Mouse (Mus musculus) midbrain, embryonic 11.5 days (tissue): ENCODE measurements around the gene Slc33a1. TPM values are rescaled to one million over a fixed set of nuclear protein-coding genes. Genes with fewer than 3 reads are reported as not detected.

ENCODE experiments used
- ATAC-seq: fragments of 200-750 bp; cut with Nextera tagmentation; 2 replicates; pipeline ENCODE4 v1.8.0; 2017; ENCODE audit warnings: moderate TSS enrichment, moderate library complexity; ENCODE audit not compliant: low FRiP score
- DNase-seq: peaks from one replicate; pipeline ENCODE4 v3.0.0; 2015; ENCODE audit warnings: low spot score; ENCODE audit errors: missing footprints
- H3K27ac ChIP-seq: fragments of 300-500 bp; sonication (generic); 2 replicates; pipeline ENCODE4 v1.5.1; 2014; ENCODE audit warnings: low read depth, low read length
- H3K27me3 ChIP-seq: fragments of 300-500 bp; sonication (generic); 2 replicates; pipeline ENCODE4 v1.6.1; 2014; ENCODE audit warnings: mild to moderate bottlenecking, low read length, moderate library complexity, mixed read lengths; ENCODE audit not compliant: control insufficient read depth, insufficient read depth
- H3K36me3 ChIP-seq: fragments of 300-500 bp; sonication (generic); 2 replicates; pipeline ENCODE4 v1.6.1; 2014; ENCODE audit warnings: mild to moderate bottlenecking, low read length, moderate library complexity, mixed read lengths; ENCODE audit not compliant: control insufficient read depth, insufficient read depth
- H3K4me1 ChIP-seq: fragments of 300-500 bp; sonication (generic); 2 replicates; pipeline ENCODE4 v1.6.1; 2014; ENCODE audit warnings: low read length; ENCODE audit not compliant: control insufficient read depth, insufficient read depth
- H3K4me2 ChIP-seq: fragments of 300-500 bp; sonication (generic); 2 replicates; pipeline ENCODE4 v1.6.1; 2014; ENCODE audit warnings: mild to moderate bottlenecking, moderate library complexity
- H3K4me3 ChIP-seq: fragments of 300-500 bp; sonication (generic); 2 replicates; pipeline ENCODE4 v1.5.1; 2014; ENCODE audit warnings: low read depth, low read length
- H3K9ac ChIP-seq: fragments of 300-500 bp; sonication (generic); 2 replicates; pipeline ENCODE4 v1.6.1; 2014; ENCODE audit warnings: low read length
- H3K9me3 ChIP-seq: fragments of 300-500 bp; sonication (generic); 2 replicates; pipeline ENCODE4 v1.6.1; 2016; ENCODE audit warnings: low read length; ENCODE audit not compliant: control insufficient read depth
- WGBS: fragments of 180-500 bp; shearing (Covaris S2); extraction: QIAGEN DNeasy Blood & Tissue Kit; methylation state at CpG from one replicate; pipeline ENCODE4 v1.1.7; 2014; 5-methylcytosine and 5-hydroxymethylcytosine counted together
- polyA plus RNA-seq: library from polyadenylated mRNA; unstranded; fragments of >200 nt; fragmentation: Nextera tagmentation; extraction: Ambion mirVana; gene quantifications from 2 replicates; pipeline ENCODE4 v1.2.1, GENCODE M21; 2014

Slc33a1 gene
- polyA plus RNA-seq, 1 experiment from 2014 or later, result 11.3 TPM

DNA sequence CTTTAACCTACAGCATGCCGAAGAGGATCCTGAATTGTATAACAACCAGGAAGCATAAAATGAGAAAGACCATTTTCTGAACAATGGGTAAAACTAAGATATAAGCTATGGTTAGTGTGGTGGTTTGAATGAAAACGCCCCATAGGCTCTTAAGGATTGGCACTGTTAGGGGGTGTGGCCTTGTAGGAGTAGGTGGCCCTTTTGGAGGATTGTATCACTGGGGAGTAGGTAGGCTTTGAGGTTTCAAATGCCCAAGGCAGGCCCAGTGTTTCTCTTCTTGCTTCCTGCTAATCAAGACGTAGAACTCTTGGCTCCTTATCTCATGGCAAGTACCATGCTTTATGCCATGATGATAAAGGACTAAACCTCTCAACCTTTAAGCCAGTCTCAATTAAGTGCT, 14.7 kb downstream of the Slc33a1 start:
- no peaks in the 10 kb centered on the region for H3K36me3 ChIP-seq
- no peak overlapping the region for H3K4me3 ChIP-seq
- H3K4me1 ChIP-seq, result no peaks in the 10 kb centered on the region
- no peaks in the 10 kb centered on the region for H3K9me3 ChIP-seq
- DNase-seq (no peak), ATAC-seq (no peak)
- no peaks in the 10 kb centered on the region for H3K27me3 ChIP-seq
- no peak overlapping the region for H3K4me2 ChIP-seq
- no peak overlapping the region for H3K9ac ChIP-seq
- WGBS, result 86% methylated on average over 3 of the region's 3 CpGs
- H3K27ac ChIP-seq, result no peak overlapping the region

DNA sequence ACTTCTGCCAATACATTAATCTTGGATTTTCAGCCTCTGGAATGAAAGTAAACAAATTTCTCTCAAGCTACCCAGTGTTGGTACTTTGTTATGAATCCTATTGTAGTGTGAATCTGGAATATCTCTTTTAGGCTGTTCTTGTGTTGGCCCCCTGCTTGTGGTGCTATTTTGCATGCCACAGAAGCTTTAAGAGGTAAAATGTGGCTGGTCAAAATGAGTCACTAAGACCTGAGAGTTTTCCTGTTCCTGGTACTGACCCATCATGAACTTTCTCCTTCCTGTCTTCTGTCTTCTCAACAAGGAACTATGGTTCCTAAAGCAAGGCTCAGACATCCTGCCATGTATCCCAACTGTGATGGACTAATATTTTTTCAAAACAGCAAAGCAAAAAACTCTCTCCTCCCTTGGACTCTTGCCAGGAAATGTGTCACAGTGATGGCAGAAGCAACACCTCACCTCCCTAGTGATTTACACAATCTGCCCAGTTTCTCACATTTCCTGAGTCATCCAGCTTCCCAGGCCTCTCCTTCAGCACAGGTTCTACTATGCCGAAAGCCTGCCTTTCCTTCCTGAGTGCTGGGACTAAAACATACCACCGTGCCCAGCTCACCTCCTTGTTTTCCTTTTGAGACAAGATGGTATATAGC, 23.2 kb downstream of the Slc33a1 start:
- Histone ChIP-seq H3K4me3 (no peak overlapping the region), H3K27ac (no peak overlapping the region), H3K4me2 (no peak overlapping the region), H3K36me3 (no peaks in the 10 kb centered on the region), H3K9me3 (no peaks in the 10 kb centered on the region), H3K9ac (no peak overlapping the region), H3K27me3 (no peaks in the 10 kb centered on the region), H3K4me1 (no peaks in the 10 kb centered on the region)
- 93% methylated on average over 2 of the region's 2 CpGs for WGBS
- DNase-seq (no peak), ATAC-seq (no peak)

DNA sequence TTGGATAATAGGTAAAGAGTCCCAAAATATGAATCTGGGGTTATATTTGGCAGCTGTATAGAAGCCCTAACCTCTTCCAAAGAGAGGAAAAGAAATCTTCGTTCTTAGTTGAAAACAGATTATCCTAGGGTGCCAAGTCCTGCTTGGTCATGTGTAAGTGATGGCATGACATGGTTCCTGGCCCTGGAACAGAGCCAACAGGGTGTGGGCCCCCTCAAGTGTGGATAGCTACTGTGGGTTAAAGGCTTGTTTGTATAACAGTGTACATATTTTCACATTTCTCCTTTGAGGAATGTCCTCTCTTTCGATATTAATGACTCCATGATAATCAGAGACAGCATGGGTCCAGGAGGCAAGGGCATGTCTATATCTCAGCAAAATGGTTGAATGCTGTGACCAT, 25.6 kb downstream of the Slc33a1 start:
- Histone ChIP-seq H3K9me3 (no peaks in the 10 kb centered on the region), H3K4me1 (no peaks in the 10 kb centered on the region), H3K36me3 (no peaks in the 10 kb centered on the region), H3K27ac (no peak overlapping the region), H3K9ac (no peak overlapping the region), H3K4me2 (no peak overlapping the region), H3K27me3 (no peaks in the 10 kb centered on the region), H3K4me3 (no peak overlapping the region)
- 96% methylated on average over 2 of the region's 2 CpGs for WGBS
- ATAC-seq (no peak), DNase-seq (no peak)

DNA sequence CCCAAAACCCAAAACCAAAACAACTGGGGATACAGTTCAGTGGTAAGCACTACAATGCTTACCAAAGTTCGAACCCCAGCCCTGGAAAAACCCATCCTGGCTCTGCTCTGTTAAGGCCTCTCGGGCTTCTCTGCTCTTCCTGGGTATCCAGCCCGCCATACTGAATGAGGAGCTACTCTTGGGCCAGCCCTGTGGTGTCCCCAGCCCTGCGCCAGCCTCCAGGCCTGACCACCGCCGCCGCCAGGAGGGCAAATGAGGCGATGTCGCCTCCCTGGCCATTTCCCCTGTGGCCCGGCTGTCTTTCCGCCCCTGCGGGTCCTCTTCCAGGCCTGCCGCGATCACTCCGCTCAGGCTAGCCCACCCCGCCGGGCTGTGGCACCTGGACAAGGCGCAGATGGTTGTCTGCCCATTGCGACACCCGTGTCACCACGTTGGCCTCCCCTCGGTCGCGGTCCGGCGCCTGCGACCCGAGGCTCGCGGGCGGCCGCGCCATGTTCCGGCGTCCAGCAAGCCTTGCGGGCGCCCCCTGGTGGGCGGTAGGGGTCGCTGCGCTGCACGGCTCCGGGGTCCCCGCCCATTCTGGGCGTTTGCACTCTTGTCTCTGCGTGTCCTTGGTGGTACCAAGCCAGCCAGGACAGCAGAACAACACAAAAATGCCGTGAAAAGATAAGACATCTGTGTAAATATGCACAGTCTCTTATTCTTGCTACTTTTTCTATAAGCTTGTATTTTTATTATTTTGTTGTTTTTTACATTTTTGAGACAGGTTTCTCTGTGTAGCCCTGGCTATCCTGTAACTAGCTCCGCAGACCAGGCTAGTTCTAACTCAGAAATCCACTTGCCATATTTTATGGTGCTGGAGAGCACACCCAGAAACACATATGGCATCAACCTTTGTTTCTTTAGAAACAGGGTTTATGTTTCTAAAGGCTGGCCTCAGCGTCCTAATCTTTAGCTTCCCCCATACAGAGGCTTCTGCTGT, 35.4 kb downstream of the Slc33a1 start, which contains the start of gene E130311K13Rik:
Gene E130311K13Rik (minus strand): TSS at position 595 of the 982 bp plus-strand sequence.
- Histone ChIP-seq H3K4me3 (peak within 1 kb of the TSS; percentile 56), H3K4me2 (peak within 1 kb of the TSS; percentile 63), H3K9me3 (no peaks in the 10 kb centered on the region), H3K4me1 (no peaks in the 10 kb centered on the region), H3K36me3 (no peaks in the 10 kb centered on the region), H3K27ac (peak within 1 kb of the TSS; percentile 71; the same call in 1 of the 2 replicates), H3K9ac (peak within 1 kb of the TSS; percentile 90), H3K27me3 (no peaks in the 10 kb centered on the region)
- ATAC-seq, result peak; percentile 98
- DNase-seq, result peak; percentile 99
- WGBS, result 4% methylated on average over 48 of the region's 48 CpGs

DNA sequence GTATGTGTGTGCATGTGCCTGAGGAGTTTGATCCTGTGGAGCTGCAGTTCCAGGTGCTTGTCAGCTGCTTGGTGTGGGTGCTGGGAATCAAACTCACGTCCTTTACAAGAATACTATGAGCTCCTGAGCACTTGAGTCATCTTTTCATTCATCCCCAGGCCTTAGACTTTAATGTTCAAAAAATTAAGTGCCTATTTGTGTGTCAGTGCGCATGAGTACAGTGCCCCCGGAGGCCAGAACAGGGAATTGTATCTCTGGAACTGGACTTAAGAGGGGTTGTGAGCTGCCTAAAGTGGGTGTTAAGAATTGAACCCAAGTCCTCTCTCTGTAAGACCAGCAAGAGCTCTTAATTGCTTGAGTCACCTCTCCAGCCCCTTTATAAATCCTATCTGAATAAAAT, 44.9 kb downstream of the Slc33a1 start:
- H3K9ac ChIP-seq, result no peak overlapping the region
- no peaks in the 10 kb centered on the region for H3K27me3 ChIP-seq
- H3K9me3 ChIP-seq, result no peaks in the 10 kb centered on the region
- DNase-seq, result peak; percentile 81
- H3K27ac ChIP-seq, result no peak overlapping the region
- ATAC-seq, result peak; percentile 46; the same call in 1 of the 2 replicates
- WGBS, result 46% methylated on average over 3 of the region's 3 CpGs
- no peak overlapping the region for H3K4me3 ChIP-seq
- no peak overlapping the region for H3K4me2 ChIP-seq
- H3K4me1 ChIP-seq, result no peaks in the 10 kb centered on the region
- no peaks in the 10 kb centered on the region for H3K36me3 ChIP-seq

DNA sequence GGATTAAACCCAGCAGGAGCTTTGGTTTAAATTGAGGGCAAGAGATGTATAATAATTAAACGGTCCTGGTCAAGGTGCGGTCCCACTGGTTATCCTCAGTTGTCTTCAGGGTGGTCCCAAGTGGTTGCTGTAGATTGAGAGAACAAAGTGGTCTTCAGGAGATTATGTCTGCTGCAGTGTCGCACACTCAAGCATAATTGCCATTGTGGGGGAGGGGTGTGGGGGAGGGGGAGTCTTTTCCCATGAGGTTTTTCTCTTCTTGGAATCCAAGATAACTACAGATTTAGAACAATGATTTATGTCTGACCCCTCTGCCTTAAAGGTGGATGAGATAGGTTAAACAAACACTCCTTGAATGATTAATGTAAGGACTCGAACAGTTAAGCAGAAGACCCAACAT, 54.3 kb downstream of the Slc33a1 start:
- Histone ChIP-seq H3K4me2 (no peak overlapping the region), H3K9ac (no peak overlapping the region), H3K9me3 (no peaks in the 10 kb centered on the region), H3K27ac (no peak overlapping the region), H3K36me3 (no peaks in the 10 kb centered on the region), H3K4me3 (no peak overlapping the region), H3K27me3 (no peaks in the 10 kb centered on the region), H3K4me1 (no peaks in the 10 kb centered on the region)
- WGBS, result 86% methylated on average over 4 of the region's 4 CpGs
- no peak for ATAC-seq
- peak; percentile 76 for DNase-seq

DNA sequence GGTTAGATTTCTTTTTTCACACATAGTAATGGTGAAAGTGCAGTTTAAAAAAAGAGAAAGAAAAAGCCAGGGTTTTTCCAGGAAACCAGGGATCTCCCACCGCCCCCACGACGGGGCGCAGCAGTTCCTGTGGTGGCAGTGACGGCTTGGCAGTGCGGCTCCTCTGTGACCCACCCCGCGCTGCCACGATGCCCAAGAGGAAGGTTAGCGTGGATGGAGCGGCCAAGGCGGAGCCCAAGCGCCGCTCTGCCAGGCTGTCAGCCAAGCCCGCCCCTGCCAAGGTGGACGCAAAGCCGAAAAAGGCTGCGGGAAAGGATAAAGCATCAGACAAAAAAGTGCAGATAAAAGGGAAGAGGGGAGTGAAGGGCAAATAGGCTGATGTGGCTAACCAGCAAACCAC, 59.3 kb downstream of the Slc33a1 start:
- peak overlapping the region; percentile 22; the same call in 1 of the 2 replicates for H3K4me3 ChIP-seq
- H3K9ac ChIP-seq, result peak overlapping the region; percentile 47
- H3K27me3 ChIP-seq, result no peaks in the 10 kb centered on the region
- H3K36me3 ChIP-seq, result no peaks in the 10 kb centered on the region
- H3K4me1 ChIP-seq, result peaks cover 11% of the 10 kb centered on the region; the same call in 1 of the 2 replicates
- DNase-seq, result peak; percentile 90
- 3% methylated on average over 18 of the region's 18 CpGs for WGBS
- H3K9me3 ChIP-seq, result no peaks in the 10 kb centered on the region
- H3K27ac ChIP-seq, result no peak overlapping the region
- ATAC-seq, result no peak; the same call in 1 of the 2 replicates
- peak overlapping the region; percentile 48 for H3K4me2 ChIP-seq

DNA sequence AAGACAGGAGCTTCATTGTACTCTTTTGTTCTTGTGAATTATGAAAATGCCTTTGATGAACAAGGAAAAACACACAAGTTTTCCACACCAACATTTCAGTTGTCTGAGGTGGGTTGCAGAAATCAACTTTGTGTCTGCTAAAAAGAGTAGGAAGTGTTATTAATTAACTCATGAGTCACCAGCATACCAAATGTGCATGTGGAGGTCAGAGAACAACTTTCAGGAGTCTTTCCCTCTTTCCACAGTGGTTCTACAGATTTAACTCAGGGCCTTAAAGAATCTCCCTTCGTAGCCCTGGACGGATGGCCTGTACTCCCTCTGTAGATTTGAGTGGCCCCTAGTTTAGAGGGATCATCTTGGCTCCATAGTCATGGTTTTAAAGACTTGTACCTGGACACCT, 60.4 kb downstream of the Slc33a1 start:
- 67% methylated on average over 2 of the region's 2 CpGs for WGBS
- H3K9ac ChIP-seq, result no peak overlapping the region
- H3K9me3 ChIP-seq, result no peaks in the 10 kb centered on the region
- H3K4me1 ChIP-seq, result peaks cover 11% of the 10 kb centered on the region; the same call in 1 of the 2 replicates
- H3K36me3 ChIP-seq, result no peaks in the 10 kb centered on the region
- no peak for ATAC-seq
- H3K4me2 ChIP-seq, result no peak overlapping the region
- no peak overlapping the region for H3K27ac ChIP-seq
- peak; percentile 81 for DNase-seq
- H3K27me3 ChIP-seq, result no peaks in the 10 kb centered on the region
- H3K4me3 ChIP-seq, result no peak overlapping the region
